Mouse (Mus musculus) stomach, embryonic 15.5 days (tissue): Measurements from ENCODE around the gene Mrps30. TPM values are rescaled to one million over a fixed set of nuclear protein-coding genes. Genes with fewer than 3 reads are reported as not detected.

Experiments
- ATAC-seq: fragments of 200-750 bp; cut with Nextera tagmentation; 2 replicates; pipeline ENCODE4 v1.8.0; 2017; ENCODE audit warnings: low read depth, moderate number of reproducible peaks, moderate TSS enrichment; ENCODE audit not compliant: insufficient read depth, low FRiP score
- H3K27ac ChIP-seq: fragments of 300-500 bp; sonication (generic); 2 replicates; pipeline ENCODE4 v1.5.1; 2015; ENCODE audit warnings: mild to moderate bottlenecking, inconsistent platforms
- H3K27me3 ChIP-seq: fragments of 300-500 bp; sonication (generic); replicated peaks from 2 replicates; pipeline ENCODE4 v1.6.1; 2015; ENCODE audit warnings: inconsistent platforms
- H3K36me3 ChIP-seq: fragments of 300-500 bp; sonication (generic); 2 replicates; pipeline ENCODE4 v1.6.1; 2015; ENCODE audit warnings: inconsistent platforms
- H3K4me1 ChIP-seq: fragments of 300-500 bp; sonication (generic); 2 replicates; pipeline ENCODE4 v1.6.1; 2015; ENCODE audit warnings: inconsistent platforms
- H3K4me2 ChIP-seq: fragments of 300-500 bp; sonication (generic); 2 replicates; pipeline ENCODE4 v1.6.1; 2015; ENCODE audit warnings: mild to moderate bottlenecking, inconsistent platforms
- H3K4me3 ChIP-seq: fragments of 300-500 bp; sonication (generic); replicated peaks from 2 replicates; pipeline ENCODE4 v1.5.1; 2015; ENCODE audit warnings: inconsistent platforms
- H3K9ac ChIP-seq: fragments of 300-500 bp; sonication (generic); 2 replicates; pipeline ENCODE4 v1.6.1; 2015; ENCODE audit warnings: inconsistent platforms
- H3K9me3 ChIP-seq: fragments of 300-500 bp; sonication (generic); 2 replicates; pipeline ENCODE4 v1.6.1; 2016; ENCODE audit warnings: inconsistent platforms
- WGBS: fragments of 180-500 bp; shearing (Covaris S2); methylation state at CpG from one replicate; pipeline ENCODE4 v1.1.7; 2015; 5-methylcytosine and 5-hydroxymethylcytosine counted together
- polyA plus RNA-seq: library from polyadenylated mRNA; unstranded; fragments of >200 nt; fragmentation: Nextera tagmentation; extraction: Ambion mirVana; gene quantifications from 2 replicates; pipeline ENCODE4 v1.2.1, GENCODE M21; 2015

Gene Mrps30
- polyA plus RNA-seq, 1 experiment from 2014 or later: 35.3 TPM

DNA sequence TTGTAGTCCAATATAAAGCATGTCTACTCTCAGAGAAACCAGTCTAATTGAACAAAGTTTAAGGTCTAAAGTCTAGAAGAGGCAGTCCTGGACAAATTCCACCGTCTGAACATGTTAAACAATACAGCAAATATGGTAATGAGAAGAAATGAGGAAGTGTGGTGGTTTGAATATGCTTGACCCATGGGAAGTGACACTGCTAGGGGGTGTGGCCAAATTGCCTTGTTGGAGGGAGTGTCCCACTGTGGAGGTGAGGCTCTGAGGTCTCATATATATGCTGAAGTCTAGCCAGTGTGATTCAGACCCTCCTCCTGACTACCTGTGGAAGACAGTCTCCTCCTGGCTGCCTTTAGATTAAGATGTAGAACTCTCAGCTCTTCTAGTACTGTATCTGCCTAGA lies 21.3 kb downstream of the Mrps30 start:
- H3K27me3 ChIP-seq: no peaks in the 10 kb centered on the region
- no peak overlapping the region for H3K27ac ChIP-seq
- no peaks in the 10 kb centered on the region for H3K9me3 ChIP-seq
- no peak overlapping the region for H3K4me2 ChIP-seq
- no peak overlapping the region for H3K4me3 ChIP-seq
- ATAC-seq: no peak
- no peaks in the 10 kb centered on the region for H3K4me1 ChIP-seq
- no peaks in the 10 kb centered on the region for H3K36me3 ChIP-seq
- WGBS: 67% methylated on average over 1 of the region's 1 CpGs
- no peak overlapping the region for H3K9ac ChIP-seq

DNA sequence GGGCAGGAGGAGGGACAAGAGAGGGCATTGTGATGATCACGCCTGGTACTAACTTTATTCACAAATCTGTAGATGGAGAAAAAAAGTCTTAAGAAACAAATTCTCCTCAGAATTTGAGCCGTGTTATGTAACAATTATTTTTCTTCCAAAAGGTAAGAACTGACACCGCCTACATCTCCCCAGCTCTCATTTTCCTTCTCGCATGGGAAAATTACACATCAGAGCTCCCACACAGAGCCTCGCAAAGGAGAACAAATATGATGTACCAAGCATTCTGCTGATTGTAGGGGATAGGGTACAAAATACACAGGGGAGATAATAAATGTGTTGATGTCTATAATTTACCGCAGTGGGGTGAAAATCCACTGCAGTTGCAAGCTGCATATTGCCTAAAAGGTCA lies 23.7 kb downstream of the Mrps30 start:
- H3K4me1 ChIP-seq: no peaks in the 10 kb centered on the region
- no peaks in the 10 kb centered on the region for H3K9me3 ChIP-seq
- H3K36me3 ChIP-seq: no peaks in the 10 kb centered on the region
- H3K27ac ChIP-seq: no peak overlapping the region
- no peaks in the 10 kb centered on the region for H3K27me3 ChIP-seq
- 87% methylated on average over 6 of the region's 6 CpGs for WGBS
- H3K4me3 ChIP-seq: no peak overlapping the region
- no peak overlapping the region for H3K9ac ChIP-seq
- no peak for ATAC-seq
- no peak overlapping the region for H3K4me2 ChIP-seq

DNA sequence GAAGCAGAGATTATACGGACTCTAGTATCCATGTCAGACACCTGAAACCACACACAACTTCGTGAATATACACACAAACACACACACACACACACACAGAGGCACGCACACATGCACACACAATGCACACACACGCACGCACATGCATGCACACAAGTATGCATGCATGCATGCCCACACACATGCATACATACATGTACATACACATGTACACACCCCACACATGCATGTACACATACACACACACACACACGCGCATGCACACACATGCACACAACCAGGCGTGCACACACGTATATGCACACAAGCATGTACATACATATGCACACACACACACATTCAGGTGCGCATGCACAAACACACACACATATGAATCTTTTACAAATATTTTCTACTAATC lies 36.2 kb downstream of the Mrps30 start:
- H3K9me3 ChIP-seq: no peaks in the 10 kb centered on the region
- no peak for ATAC-seq
- no peaks in the 10 kb centered on the region for H3K36me3 ChIP-seq
- 89% methylated on average over 10 of the region's 10 CpGs for WGBS
- H3K4me2 ChIP-seq: no peak overlapping the region
- no peak overlapping the region for H3K4me3 ChIP-seq
- H3K27ac ChIP-seq: no peak overlapping the region
- no peak overlapping the region for H3K9ac ChIP-seq
- H3K4me1 ChIP-seq: no peaks in the 10 kb centered on the region
- no peaks in the 10 kb centered on the region for H3K27me3 ChIP-seq

DNA sequence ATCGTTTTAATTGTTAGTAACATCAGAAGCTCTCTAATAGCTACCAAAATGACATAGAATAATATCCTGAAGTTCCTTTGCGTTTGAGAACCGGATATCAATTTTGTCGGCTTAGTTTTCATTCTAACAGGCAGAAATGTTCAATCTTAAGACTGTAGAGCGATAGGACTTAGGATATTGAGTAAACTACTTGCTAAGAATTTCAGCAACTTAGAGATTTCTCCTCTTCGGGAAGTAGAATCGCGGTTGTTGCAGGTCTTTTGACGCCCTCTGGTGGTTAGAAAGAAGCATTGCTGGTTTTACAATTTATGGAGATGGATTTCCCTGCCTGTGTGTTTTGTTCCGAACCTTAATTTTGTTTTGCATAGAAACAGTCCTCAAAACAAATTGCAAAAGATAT lies 36.8 kb downstream of the Mrps30 start:
- Histone ChIP-seq H3K27me3 (no peaks in the 10 kb centered on the region), H3K9ac (no peak overlapping the region), H3K27ac (no peak overlapping the region), H3K4me3 (no peak overlapping the region), H3K4me2 (no peak overlapping the region), H3K4me1 (no peaks in the 10 kb centered on the region), H3K36me3 (no peaks in the 10 kb centered on the region), H3K9me3 (no peaks in the 10 kb centered on the region)
- WGBS: 19% methylated on average over 10 of the region's 10 CpGs
- no peak for ATAC-seq

Other genes starting within 250 kb of the Mrps30 start
- gene B430218F22Rik, start 622 bp downstream of the Mrps30 start, polyA plus RNA-seq: 0.44 and 1.0 TPM in 2 replicates